Mouse (Mus musculus): Measurements from ENCODE around the gene Rfxap.

Rfxap gene

GRCm38 (mm10) chr3:54807666-54808217 is at the start of gene Rfxap:
Gene Rfxap (minus strand): TSS chr3:54807791.
- peak; percentile 82 for DNase-seq (ENCODE audit: extremely low spot score, low read depth, low spot score)

DNA sequence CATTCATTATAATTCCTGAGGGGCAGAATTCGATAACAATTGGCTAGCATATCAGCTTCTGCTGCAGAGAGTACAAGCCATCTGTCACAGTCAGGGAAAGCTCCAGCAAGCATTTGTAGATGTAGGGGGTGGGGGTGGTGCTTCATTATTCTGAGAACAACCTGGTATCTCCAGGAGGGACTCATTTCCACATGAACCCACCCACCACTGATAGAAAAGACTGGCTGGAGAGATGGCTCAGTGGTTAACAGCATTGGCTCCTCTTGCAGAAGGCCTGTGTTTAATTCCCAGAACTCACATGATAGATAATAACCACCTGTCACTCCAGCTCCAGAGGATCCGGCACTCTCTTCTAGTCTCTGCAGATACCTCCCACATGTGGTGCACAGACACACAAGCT is 27.8 kb upstream of the Rfxap start:
- no peak for DNase-seq (ENCODE audit: extremely low spot score, low read depth, low spot score)

- no peak for DNase-seq (ENCODE audit: extremely low spot score, low read depth, low spot score)
These were observed 24.9 kb upstream of the Rfxap start for GRCm38 (mm10) chr3:54832491-54832890.

DNA sequence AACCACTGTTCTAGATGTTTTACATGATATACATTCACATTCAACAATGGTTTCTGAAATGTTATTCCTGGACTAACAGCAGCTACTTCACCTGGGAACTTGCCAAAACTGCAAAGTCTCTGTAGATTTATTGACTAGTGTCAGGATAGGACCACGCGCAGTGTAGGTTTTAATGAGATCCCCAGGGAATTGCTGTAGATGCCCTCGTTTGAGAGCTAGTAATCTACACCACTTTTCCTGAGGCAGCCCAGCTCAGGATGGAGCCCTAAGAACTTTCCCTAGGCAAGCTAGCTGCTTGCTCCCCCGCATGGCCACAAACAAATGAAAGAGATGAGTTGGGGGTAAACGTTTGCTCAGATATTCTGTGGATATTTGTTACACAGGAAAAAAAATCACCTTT is 14.9 kb upstream of the Rfxap start:
- DNase-seq (ENCODE audit: extremely low spot score, low read depth, low spot score): no peak

DNA sequence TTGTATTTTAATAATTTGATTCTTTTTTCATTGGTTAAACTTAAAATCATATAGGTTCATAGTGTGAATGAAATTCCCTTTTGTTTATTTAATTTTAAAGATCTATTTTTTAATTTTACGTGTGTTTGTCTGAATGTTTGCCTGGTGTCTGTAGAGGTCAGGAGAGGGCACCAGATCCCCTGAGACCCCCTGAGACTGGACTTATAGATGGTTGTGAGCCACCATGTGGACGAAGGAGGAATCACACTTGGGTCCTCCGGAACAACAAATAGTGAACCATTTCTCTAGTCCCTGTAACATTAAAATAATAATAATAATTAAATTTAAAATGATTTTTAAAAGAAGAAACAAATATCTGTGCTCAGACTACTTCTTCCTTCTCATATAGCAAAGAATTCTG is 7.7 kb upstream of the Rfxap start:
- no peak for DNase-seq (ENCODE audit: extremely low spot score, low read depth, low spot score)

GRCm38 (mm10) chr3:54814622-54815021 is 7.0 kb upstream of the Rfxap start:
- DNase-seq (ENCODE audit: extremely low spot score, low read depth, low spot score): no peak

- DNase-seq (ENCODE audit: extremely low spot score, low read depth, low spot score): no peak
These were observed 5.9 kb upstream of the Rfxap start for GRCm38 (mm10) chr3:54813418-54813988.

- DNase-seq (ENCODE audit: extremely low spot score, low read depth, low spot score): no peak
These were observed 4.0 kb upstream of the Rfxap start for GRCm38 (mm10) chr3:54811616-54812015.

GRCm38 (mm10) chr3:54809111-54809510 is 1.5 kb upstream of the Rfxap start:
- DNase-seq (ENCODE audit: extremely low spot score, low read depth, low spot score): no peak

GRCm38 (mm10) chr3:54807061-54807661 is 430 bp downstream of the Rfxap start:
- no peak for DNase-seq (ENCODE audit: extremely low spot score, low read depth, low spot score)

- DNase-seq (ENCODE audit: extremely low spot score, low read depth, low spot score): no peak
These were observed 3.9 kb downstream of the Rfxap start for GRCm38 (mm10) chr3:54803713-54804112.

- no peak for DNase-seq (ENCODE audit: extremely low spot score, low read depth, low spot score)
These were observed 10.4 kb downstream of the Rfxap start for GRCm38 (mm10) chr3:54797211-54797610.

DNA sequence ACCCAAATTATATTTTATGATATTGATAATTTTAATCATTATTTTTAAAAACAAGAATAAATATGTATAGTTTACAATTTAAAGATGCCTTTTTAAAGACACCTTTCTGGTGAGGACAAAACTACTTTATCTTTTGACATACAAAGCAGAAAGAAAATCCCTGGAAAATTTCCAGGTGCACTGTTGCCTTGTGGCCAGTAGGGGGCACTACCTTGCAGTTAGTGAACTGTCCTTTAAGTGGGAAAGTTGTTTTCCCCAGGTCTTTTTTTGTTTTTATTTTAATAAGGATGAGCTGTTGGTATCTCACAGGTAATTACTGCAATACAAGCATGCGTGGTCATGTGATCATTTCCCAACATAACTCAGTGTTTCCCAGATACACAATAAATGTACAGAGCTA is 11.8 kb downstream of the Rfxap start:
- DNase-seq (ENCODE audit: extremely low spot score, low read depth, low spot score): no peak

DNA sequence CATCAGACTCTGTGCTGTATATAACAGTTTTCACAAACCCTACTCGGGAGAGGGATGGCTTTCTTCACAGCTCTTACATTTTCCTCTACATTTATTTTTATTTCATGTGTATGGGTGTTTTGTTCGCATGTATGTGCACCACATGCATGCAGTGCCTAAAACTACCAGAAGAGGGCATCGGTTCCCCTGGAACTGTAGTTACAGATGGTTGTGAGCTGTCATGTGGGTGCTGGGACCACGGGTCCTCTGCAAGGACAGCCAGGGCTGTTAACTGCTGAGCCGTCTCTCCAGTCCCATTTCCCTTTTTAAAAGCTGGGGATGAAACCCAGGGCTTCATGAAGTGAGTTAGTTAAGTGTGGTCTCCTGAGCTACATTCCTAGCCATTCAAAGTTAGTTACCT is 12.2 kb downstream of the Rfxap start:
- DNase-seq (ENCODE audit: extremely low spot score, low read depth, low spot score): no peak

DNA sequence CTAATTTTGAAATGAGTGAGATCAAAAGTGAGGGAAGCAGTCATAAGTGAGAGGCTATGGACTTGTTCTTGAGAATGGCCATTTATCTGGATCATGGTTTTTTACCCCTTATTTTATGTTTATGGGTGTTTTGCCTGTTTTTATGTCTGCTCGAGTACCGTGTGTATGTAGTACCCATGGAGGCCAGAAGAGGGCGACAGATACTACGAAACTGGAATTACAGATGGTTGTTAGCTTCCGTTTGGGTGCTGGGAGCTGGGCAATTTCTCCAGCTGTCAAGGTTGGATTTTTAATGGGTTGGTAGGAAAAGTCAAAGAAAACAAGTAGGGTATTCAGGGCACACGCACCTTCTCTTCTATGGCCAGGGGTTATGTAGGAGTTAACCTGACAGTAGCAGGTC is 13.8 kb downstream of the Rfxap start:
- DNase-seq (ENCODE audit: extremely low spot score, low read depth, low spot score): no peak

DNA sequence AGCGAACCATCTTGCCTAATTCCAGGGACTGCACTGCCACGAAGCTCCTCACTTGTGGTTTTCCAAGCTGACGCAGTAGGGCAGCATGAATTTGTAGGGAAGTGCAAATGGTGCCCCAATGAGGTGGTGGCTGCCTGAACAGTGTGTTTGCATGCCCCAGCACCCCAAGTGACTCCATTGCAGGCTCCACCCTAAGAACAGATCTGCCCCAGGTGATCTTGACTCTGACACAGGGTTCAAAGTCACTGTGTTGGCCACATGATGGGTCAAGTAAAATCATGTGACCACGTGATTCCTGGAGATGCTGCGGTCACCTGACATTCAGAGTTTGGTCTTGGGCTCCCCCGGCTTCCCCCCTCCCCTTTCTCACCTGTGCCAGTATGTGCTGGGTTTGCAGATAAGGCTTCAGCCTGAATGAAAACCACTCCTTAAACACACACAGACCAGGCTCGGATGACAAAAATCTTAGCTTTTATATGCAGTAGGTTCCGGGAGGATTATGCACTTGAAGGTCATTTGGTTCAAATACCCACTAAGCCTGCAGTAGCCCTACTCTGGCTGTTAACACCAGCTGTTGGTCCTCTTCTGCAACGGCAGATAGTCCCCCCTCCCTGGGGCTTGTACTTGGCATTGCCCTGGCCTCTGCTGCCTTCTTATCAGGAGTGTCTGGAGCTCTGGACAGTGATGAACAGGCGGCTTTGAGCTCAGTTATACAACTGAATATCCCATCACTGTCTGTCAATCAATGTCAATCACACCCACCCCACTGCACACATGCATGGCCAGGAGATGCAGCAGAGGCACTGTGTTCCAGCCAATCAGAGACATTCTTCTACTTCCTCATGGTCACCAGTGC is 15.5 kb downstream of the Rfxap start:
- no peak for DNase-seq (ENCODE audit: extremely low spot score, low read depth, low spot score)

- no peak for DNase-seq (ENCODE audit: extremely low spot score, low read depth, low spot score)
These were observed 17.0 kb downstream of the Rfxap start for GRCm38 (mm10) chr3:54790601-54791000.

DNA sequence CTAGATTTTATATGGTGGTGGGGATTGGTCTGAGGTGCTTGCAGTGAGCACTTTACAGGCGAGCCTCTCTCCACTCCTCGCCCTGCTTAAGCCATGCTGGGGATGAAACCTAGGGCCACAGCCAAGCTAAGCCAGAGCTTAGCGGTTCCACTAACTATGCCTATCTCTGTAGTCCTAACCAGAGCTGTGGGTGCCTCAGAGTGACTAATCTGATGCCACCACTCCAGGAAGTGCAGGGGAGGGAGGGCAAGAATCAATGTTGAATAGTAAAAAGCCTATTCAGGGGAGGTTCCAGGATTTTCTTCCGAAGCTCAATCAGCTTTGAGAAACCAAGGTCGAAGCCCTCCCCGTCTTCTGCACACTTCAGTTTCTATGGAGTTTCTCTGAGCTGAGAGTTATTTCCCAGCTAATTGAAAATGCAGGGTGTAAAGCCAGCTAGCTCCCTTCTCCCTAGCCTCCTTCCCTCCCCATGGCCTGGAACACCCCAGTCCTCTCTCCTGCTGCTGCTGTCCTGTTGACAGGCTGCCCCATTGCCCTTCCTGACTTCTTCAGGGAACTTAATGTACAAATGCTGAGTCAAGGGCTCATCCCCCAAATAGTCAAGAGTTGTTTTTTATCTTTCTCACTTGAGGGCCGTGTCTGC is 31.5 kb downstream of the Rfxap start:
- no peak for DNase-seq (ENCODE audit: extremely low spot score, low read depth, low spot score)

DNA sequence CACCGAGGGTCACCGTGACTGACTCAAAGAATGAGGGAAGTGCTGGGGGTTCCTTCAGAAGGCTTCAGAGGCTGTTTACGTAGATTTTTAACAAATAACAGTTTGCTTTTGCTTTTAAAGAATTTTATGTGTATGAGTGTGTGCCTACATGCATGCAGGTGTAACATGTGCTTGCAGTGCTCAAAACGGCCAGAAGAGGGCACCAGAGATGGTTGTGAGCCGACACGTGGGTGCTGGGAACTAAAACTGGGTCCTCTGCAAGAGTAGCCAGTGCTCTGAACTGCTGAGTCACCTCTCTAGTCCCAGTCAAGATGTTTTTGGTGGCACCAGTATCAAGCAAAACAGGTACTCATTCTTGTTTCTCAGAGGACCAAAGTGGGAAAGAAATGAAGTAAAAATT is 34.0 kb downstream of the Rfxap start:
- DNase-seq (ENCODE audit: extremely low spot score, low read depth, low spot score): no peak

DNA sequence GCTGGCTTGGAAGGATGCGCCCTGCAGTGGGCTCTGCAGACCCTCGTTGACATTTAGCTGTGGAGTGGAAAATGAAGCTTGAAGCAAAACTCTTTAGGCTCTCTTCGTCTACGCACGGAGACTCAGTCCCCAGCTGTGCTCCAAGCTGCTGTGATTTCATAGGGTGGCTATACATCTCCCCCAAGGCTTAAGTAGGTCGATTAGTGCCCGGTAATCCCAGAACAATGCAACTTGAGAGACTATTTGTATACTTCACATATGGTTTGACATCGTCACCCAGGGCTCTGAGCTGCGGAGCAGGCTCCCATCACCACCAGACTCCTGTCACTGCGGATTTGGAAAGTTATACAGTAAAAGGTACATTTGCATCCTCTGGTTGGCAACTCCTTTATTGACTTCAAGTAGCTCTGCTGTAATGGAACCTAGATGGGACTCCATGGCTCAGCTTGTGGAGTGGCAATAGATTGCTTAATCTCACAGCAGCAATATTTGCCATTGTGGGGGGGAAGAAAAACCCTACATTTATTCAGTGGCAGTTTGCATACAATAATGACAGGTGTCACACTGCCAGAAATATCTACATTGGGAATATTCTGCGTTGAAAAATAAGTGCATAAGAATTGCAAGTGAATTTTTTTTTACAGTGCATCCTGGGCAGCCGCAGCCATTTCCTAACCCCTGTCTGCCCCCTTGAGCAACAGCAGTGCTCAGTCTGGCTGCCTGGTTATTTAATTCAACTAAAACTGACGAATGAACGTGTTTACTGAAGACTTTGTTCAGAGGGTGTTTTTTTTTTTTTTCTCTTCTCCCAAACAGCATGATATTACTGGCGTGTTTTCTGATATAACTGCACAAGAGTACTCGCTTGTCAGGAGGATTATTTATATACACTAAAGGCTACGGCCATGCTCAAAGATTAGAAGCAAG is 38.0 kb downstream of the Rfxap start:
- DNase-seq (ENCODE audit: extremely low spot score, low read depth, low spot score): no peak
